Mouse (Mus musculus) liver, embryonic 12.5 days (tissue): ENCODE data around the gene Tcea2. TPM values are rescaled to one million over a fixed set of nuclear protein-coding genes. Genes with fewer than 3 reads are reported as not detected.

Experiments used
- ATAC-seq: fragments of 200-750 bp; cut with Nextera tagmentation; 2 replicates; pipeline ENCODE4 v1.8.0; 2017; ENCODE audit warnings: moderate number of reproducible peaks, mild to moderate bottlenecking, moderate library complexity
- H3K27ac ChIP-seq: fragments of 300-500 bp; sonication (generic); 2 replicates; pipeline ENCODE4 v1.5.1; 2016; ENCODE audit warnings: mild to moderate bottlenecking
- H3K27me3 ChIP-seq: fragments of 300-500 bp; sonication (generic); replicated peaks from 2 replicates; pipeline ENCODE4 v1.6.1; 2016; ENCODE audit warnings: mild to moderate bottlenecking, moderate library complexity
- H3K36me3 ChIP-seq: fragments of 300-500 bp; sonication (generic); 2 replicates; pipeline ENCODE4 v1.6.1; 2016; ENCODE audit warnings: mild to moderate bottlenecking, moderate library complexity
- H3K4me1 ChIP-seq: fragments of 300-500 bp; sonication (generic); 2 replicates; pipeline ENCODE4 v1.6.1; 2016
- H3K4me2 ChIP-seq: fragments of 300-500 bp; sonication (generic); 2 replicates; pipeline ENCODE4 v1.6.1; 2016; ENCODE audit warnings: mild to moderate bottlenecking, moderate library complexity
- H3K4me3 ChIP-seq: fragments of 300-500 bp; sonication (generic); 2 replicates; pipeline ENCODE4 v1.5.1; 2016; ENCODE audit warnings: mild to moderate bottlenecking, moderate library complexity
- H3K9ac ChIP-seq: fragments of 300-500 bp; sonication (generic); 2 replicates; pipeline ENCODE4 v1.6.1; 2016; ENCODE audit warnings: mild to moderate bottlenecking, moderate library complexity
- H3K9me3 ChIP-seq: fragments of 300-500 bp; sonication (generic); replicated peaks from 2 replicates; pipeline ENCODE4 v1.6.1; 2016; ENCODE audit warnings: mild to moderate bottlenecking, moderate library complexity
- whole genome bisulfite sequencing: fragments of 180-500 bp; shearing (Covaris S2); methylation state at CpG from one replicate; pipeline ENCODE4 v1.1.7; 2016; ENCODE audit not compliant: insufficient replicate concordance; 5-methylcytosine and 5-hydroxymethylcytosine counted together
- polyA plus RNA-seq: library from polyadenylated mRNA; unstranded; fragments of >200 nt; fragmentation: Nextera tagmentation; extraction: Ambion mirVana; gene quantifications from 2 replicates; pipeline ENCODE4 v1.2.1, GENCODE M21; 2016

The Tcea2 gene
- polyA plus RNA-seq, 1 experiment from 2014 or later: 4.7 TPM

GRCm38 (mm10) chr2:181721200-181721599, 41.1 kb downstream of the Tcea2 start:
- Histone ChIP-seq H3K4me3 (no peak overlapping the region), H3K36me3 (no peaks in the 10 kb centered on the region), H3K27ac (no peak overlapping the region), H3K9ac (no peak overlapping the region), H3K4me2 (no peak overlapping the region), H3K4me1 (no peaks in the 10 kb centered on the region), H3K9me3 (no peaks in the 10 kb centered on the region), H3K27me3 (no peaks in the 10 kb centered on the region)
- ATAC-seq: no peak

- H3K9me3 ChIP-seq: no peaks in the 10 kb centered on the region
- ATAC-seq: no peak
- no peaks in the 10 kb centered on the region for H3K36me3 ChIP-seq
- H3K4me1 ChIP-seq: no peaks in the 10 kb centered on the region
- H3K9ac ChIP-seq: no peak overlapping the region
- no peaks in the 10 kb centered on the region for H3K27me3 ChIP-seq
- no peak overlapping the region for H3K27ac ChIP-seq
- no peak overlapping the region for H3K4me2 ChIP-seq
- no peak overlapping the region for H3K4me3 ChIP-seq
- 9% methylated on average over 3 of the region's 3 CpGs for WGBS
Observed at GRCm38 (mm10) chr2:181722213-181722612, 42.1 kb downstream of the Tcea2 start.

DNA sequence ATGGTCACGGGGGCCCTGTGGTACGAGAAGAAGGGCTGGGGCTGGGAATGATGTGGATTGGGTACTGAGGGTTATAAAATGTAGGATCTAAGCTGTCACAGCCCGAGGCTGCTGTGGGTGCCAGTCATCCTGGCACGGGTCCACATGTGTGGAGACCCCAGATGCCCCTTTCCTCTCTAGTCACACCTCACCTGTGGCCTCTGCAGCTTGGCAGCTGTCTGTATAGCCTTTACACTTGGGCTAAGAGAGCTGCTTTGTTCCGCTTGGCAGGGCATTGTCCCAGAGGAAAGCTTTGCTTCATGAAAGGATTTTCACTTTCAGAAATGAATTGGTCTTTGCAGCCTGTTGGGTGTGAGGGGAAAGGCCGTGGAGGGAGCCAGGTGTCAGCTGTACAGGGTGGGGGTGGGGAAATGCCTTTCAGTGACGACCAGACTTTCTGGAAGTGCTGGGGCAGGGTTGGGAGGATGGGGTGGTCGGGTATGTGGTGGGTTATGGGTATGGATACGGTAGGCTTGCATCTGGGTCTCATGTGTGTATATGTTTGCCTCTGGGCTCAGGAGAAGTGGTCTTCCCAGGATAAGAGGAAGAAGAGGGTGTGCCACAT, 47.7 kb downstream of the Tcea2 start:
- H3K4me2 ChIP-seq: no peak overlapping the region
- WGBS: 38% methylated on average over 9 of the region's 9 CpGs
- no peak overlapping the region for H3K27ac ChIP-seq
- H3K4me3 ChIP-seq: no peak overlapping the region
- no peak overlapping the region for H3K9ac ChIP-seq
- no peaks in the 10 kb centered on the region for H3K27me3 ChIP-seq
- H3K36me3 ChIP-seq: no peaks in the 10 kb centered on the region
- H3K9me3 ChIP-seq: no peaks in the 10 kb centered on the region
- H3K4me1 ChIP-seq: no peaks in the 10 kb centered on the region
- ATAC-seq: no peak

GRCm38 (mm10) chr2:181730051-181730450, 49.9 kb downstream of the Tcea2 start:
- H3K9me3 ChIP-seq: no peaks in the 10 kb centered on the region
- no peak overlapping the region for H3K9ac ChIP-seq
- no peak for ATAC-seq
- no peaks in the 10 kb centered on the region for H3K36me3 ChIP-seq
- no peaks in the 10 kb centered on the region for H3K4me1 ChIP-seq
- 40% methylated on average over 3 of the region's 3 CpGs for WGBS
- H3K4me3 ChIP-seq: no peak overlapping the region
- H3K27ac ChIP-seq: no peak overlapping the region
- H3K4me2 ChIP-seq: no peak overlapping the region
- H3K27me3 ChIP-seq: no peaks in the 10 kb centered on the region

Other genes with a start within 250 kb of the Tcea2 start
- 15.5 and 16.9 TPM in 2 replicates for gene Zbtb46, start 220.9 kb upstream of the Tcea2 start, polyA plus RNA-seq
- 0.12 TPM in 1 of 2 replicates, not detected in the other for gene Abhd16b, start 187.1 kb upstream of the Tcea2 start, polyA plus RNA-seq
- 93.4 and 95.8 TPM in 2 replicates for gene Tpd52l2, start 183.2 kb upstream of the Tcea2 start, polyA plus RNA-seq
- gene Dnajc5, start 159.8 kb upstream of the Tcea2 start, polyA plus RNA-seq: 43.6 and 45.0 TPM in 2 replicates
- gene Uckl1, start 95.4 kb upstream of the Tcea2 start, polyA plus RNA-seq: 30.7 and 32.7 TPM in 2 replicates
- 45.6 and 48.2 TPM in 2 replicates for gene Prpf6, start 88.4 kb upstream of the Tcea2 start, polyA plus RNA-seq
- 22.2 and 23.4 TPM in 2 replicates for gene Zfp512b, start 87.5 kb upstream of the Tcea2 start, polyA plus RNA-seq
- 2.8 and 3.0 TPM in 2 replicates for gene Samd10, start 81.1 kb upstream of the Tcea2 start, polyA plus RNA-seq
- not detected in 2 replicates for gene Gm29797, start 23.3 kb upstream of the Tcea2 start, polyA plus RNA-seq
- 9.4 and 10.4 TPM in 2 replicates for gene Sox18, start 8.7 kb upstream of the Tcea2 start, polyA plus RNA-seq
- 24.0 and 26.9 TPM in 2 replicates for gene Rgs19, start 13.7 kb downstream of the Tcea2 start, polyA plus RNA-seq
- not detected in 2 replicates for gene Lkaaear1, start 18.1 kb downstream of the Tcea2 start, polyA plus RNA-seq
- 0.89 and 0.94 TPM in 2 replicates for gene Oprl1, start 34.7 kb downstream of the Tcea2 start, polyA plus RNA-seq
- gene Myt1, start 83.0 kb downstream of the Tcea2 start, polyA plus RNA-seq: 0.07 TPM in 1 of 2 replicates, not detected in the other
- gene Pcmtd2, start 157.5 kb downstream of the Tcea2 start, polyA plus RNA-seq: 18.2 TPM in 2 replicates
- 42.4 and 44.1 TPM in 2 replicates for gene Polr3k, start 184.0 kb downstream of the Tcea2 start, polyA plus RNA-seq